Mouse (Mus musculus) hindbrain, embryonic 12.5 days (tissue): ENCODE measurements around the gene Rhobtb1. TPM values are rescaled to one million over a fixed set of nuclear protein-coding genes. Genes with fewer than 3 reads are reported as not detected.

Source experiments
- ATAC-seq: fragments of 200-750 bp; cut with Nextera tagmentation; 2 replicates; pipeline ENCODE4 v1.8.0; 2017; ENCODE audit warnings: moderate TSS enrichment; ENCODE audit not compliant: low FRiP score
- H3K27ac ChIP-seq: fragments of 300-500 bp; sonication (generic); 2 replicates; pipeline ENCODE4 v1.5.1; 2016; ENCODE audit warnings: mild to moderate bottlenecking
- H3K27me3 ChIP-seq: fragments of 300-500 bp; sonication (generic); 2 replicates; pipeline ENCODE4 v1.6.1; 2016; ENCODE audit warnings: mild to moderate bottlenecking
- H3K36me3 ChIP-seq: fragments of 300-500 bp; sonication (generic); 2 replicates; pipeline ENCODE4 v1.6.1; 2016; ENCODE audit warnings: mild to moderate bottlenecking
- H3K4me1 ChIP-seq: fragments of 300-500 bp; sonication (generic); 2 replicates; pipeline ENCODE4 v1.6.1; 2016
- H3K4me2 ChIP-seq: fragments of 300-500 bp; sonication (generic); replicated peaks from 2 replicates; pipeline ENCODE4 v1.6.1; 2016; ENCODE audit warnings: mild to moderate bottlenecking
- H3K4me3 ChIP-seq: fragments of 300-500 bp; sonication (generic); 2 replicates; pipeline ENCODE4 v1.5.1; 2016; ENCODE audit warnings: mild to moderate bottlenecking
- H3K9ac ChIP-seq: fragments of 300-500 bp; sonication (generic); 2 replicates; pipeline ENCODE4 v1.6.1; 2016; ENCODE audit warnings: mild to moderate bottlenecking, moderate library complexity
- H3K9me3 ChIP-seq: fragments of 300-500 bp; sonication (generic); replicated peaks from 2 replicates; pipeline ENCODE4 v1.6.1; 2016; ENCODE audit warnings: mild to moderate bottlenecking
- WGBS: fragments of 180-500 bp; shearing (Covaris S2); methylation state at CpG from one replicate; pipeline ENCODE4 v1.1.7; 2016; 5-methylcytosine and 5-hydroxymethylcytosine counted together
- polyA plus RNA-seq: library from polyadenylated mRNA; unstranded; fragments of >200 nt; fragmentation: Nextera tagmentation; extraction: Ambion mirVana; gene quantifications from 2 replicates; pipeline ENCODE4 v1.2.1, GENCODE M21; 2016

Gene Rhobtb1
- polyA plus RNA-seq, 1 experiment from 2014 or later = 23.5 TPM

- Histone ChIP-seq H3K9ac (no peak overlapping the region), H3K9me3 (no peaks in the 10 kb centered on the region), H3K36me3 (no peaks in the 10 kb centered on the region), H3K4me1 (no peaks in the 10 kb centered on the region), H3K27me3 (no peaks in the 10 kb centered on the region), H3K4me3 (no peak overlapping the region), H3K4me2 (no peak overlapping the region), H3K27ac (no peak overlapping the region)
- WGBS = 34% methylated on average over 8 of the region's 8 CpGs
- ATAC-seq = no peak
Measured at GRCm38 (mm10) chr10:69204677-69205400, 53.6 kb downstream of the Rhobtb1 start.

GRCm38 (mm10) chr10:69206081-69206480, 54.8 kb downstream of the Rhobtb1 start:
- Histone ChIP-seq H3K4me1 (no peaks in the 10 kb centered on the region), H3K36me3 (no peaks in the 10 kb centered on the region), H3K9me3 (no peaks in the 10 kb centered on the region), H3K9ac (no peak overlapping the region), H3K27me3 (no peaks in the 10 kb centered on the region), H3K4me2 (no peak overlapping the region), H3K27ac (no peak overlapping the region), H3K4me3 (no peak overlapping the region)
- WGBS = 90% methylated on average over 6 of the region's 6 CpGs
- no peak for ATAC-seq

- no peak overlapping the region for H3K9ac ChIP-seq
- no peak overlapping the region for H3K4me2 ChIP-seq
- H3K36me3 ChIP-seq = no peaks in the 10 kb centered on the region
- H3K4me1 ChIP-seq = peaks cover 3% of the 10 kb centered on the region; the same call in 1 of the 2 replicates
- WGBS = 81% methylated on average over 7 of the region's 7 CpGs
- no peaks in the 10 kb centered on the region for H3K27me3 ChIP-seq
- ATAC-seq = no peak
- no peaks in the 10 kb centered on the region for H3K9me3 ChIP-seq
- no peak overlapping the region for H3K4me3 ChIP-seq
- no peak overlapping the region for H3K27ac ChIP-seq
Measured at GRCm38 (mm10) chr10:69207481-69207880, 56.2 kb downstream of the Rhobtb1 start.

DNA sequence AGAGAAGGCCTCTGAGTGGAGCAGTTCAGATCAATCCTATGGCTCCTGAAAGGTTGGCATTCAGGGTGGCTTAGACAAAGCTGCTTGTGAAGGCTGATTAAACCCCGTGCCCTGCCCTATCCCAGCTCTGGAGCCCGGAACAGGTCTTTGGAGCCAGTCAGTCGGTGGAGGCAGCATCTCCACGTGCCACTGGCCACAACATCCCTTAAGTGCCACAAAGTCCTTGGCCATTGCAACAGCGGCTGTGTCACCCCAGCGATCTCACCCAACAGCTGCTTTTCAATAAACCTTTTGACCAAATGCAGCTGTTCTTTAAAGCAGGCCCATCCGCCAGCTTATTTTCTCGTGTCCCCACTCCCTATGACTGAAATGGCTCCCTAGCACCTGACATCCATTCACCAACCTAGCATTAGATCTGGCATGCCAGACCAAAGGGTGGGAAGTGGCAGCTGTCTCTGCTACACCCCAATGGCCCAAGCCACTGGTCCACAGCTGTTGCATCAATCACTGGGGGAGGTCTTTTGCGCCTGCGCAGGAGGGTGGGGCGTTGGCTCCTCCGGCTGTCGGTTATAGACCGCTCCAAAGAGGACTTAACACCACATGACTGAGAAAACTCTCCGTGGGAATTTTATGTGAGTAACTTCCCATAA, 56.9 kb downstream of the Rhobtb1 start:
- WGBS = 84% methylated on average over 15 of the region's 15 CpGs
- no peaks in the 10 kb centered on the region for H3K27me3 ChIP-seq
- no peak overlapping the region for H3K27ac ChIP-seq
- H3K36me3 ChIP-seq = no peaks in the 10 kb centered on the region
- H3K4me3 ChIP-seq = no peak overlapping the region
- no peaks in the 10 kb centered on the region for H3K9me3 ChIP-seq
- no peak overlapping the region for H3K4me2 ChIP-seq
- no peak overlapping the region for H3K9ac ChIP-seq
- H3K4me1 ChIP-seq = peaks cover 3% of the 10 kb centered on the region; the same call in 1 of the 2 replicates
- no peak for ATAC-seq

GRCm38 (mm10) chr10:69208705-69209104, 57.5 kb downstream of the Rhobtb1 start:
- Histone ChIP-seq H3K9me3 (no peaks in the 10 kb centered on the region), H3K4me3 (no peak overlapping the region), H3K4me1 (peaks cover 5% of the 10 kb centered on the region), H3K36me3 (no peaks in the 10 kb centered on the region), H3K4me2 (no peak overlapping the region), H3K27ac (no peak overlapping the region), H3K27me3 (no peaks in the 10 kb centered on the region), H3K9ac (no peak overlapping the region)
- ATAC-seq = no peak
- WGBS = 92% methylated on average over 3 of the region's 3 CpGs

DNA sequence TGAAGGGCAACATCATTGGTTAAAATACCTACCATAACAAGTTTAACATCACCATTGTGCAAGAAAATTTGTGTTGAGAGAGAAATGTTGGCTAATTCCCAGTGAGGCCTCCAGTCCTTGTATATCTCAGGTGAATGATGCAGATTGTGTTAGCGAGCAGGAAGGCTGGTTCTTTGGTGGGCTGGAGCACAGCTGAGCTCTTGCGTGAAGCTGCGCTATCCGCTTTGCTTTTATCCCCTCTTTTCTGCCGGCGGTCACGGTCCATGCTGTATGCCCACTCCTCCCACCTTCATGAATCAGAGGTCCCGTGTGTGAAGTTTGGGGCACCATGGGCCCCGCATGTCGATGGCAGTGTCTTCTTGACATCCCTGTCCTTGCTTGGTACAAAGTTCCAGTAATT, 58.8 kb downstream of the Rhobtb1 start:
- Histone ChIP-seq H3K27ac (no peak overlapping the region), H3K27me3 (no peaks in the 10 kb centered on the region), H3K9me3 (no peaks in the 10 kb centered on the region), H3K36me3 (no peaks in the 10 kb centered on the region), H3K4me1 (peaks cover 12% of the 10 kb centered on the region), H3K9ac (no peak overlapping the region), H3K4me3 (no peak overlapping the region), H3K4me2 (no peak overlapping the region)
- 93% methylated on average over 10 of the region's 10 CpGs for WGBS
- ATAC-seq = no peak

DNA sequence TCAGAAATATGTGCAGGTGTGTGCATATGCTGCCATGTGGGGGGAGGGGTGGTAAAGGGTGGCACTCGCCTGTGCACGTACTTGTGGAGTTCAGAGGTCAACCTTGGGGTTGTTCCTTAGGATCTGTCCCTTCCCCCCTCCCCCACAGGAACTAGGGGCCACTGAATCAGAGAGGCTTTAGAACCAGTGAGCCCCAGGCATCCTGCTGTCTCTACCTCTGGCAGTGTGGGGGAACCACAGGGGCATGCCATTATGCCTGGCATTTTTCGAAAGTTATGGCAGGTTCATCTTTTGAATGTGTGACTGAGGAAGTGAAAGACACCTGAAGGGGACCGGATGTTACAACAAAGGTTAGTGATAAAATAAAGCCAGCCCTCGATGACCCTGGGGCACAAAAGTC, 59.4 kb downstream of the Rhobtb1 start:
- Histone ChIP-seq H3K4me3 (no peak overlapping the region), H3K4me2 (no peak overlapping the region), H3K27ac (no peak overlapping the region), H3K9me3 (no peaks in the 10 kb centered on the region), H3K4me1 (peaks cover 12% of the 10 kb centered on the region), H3K27me3 (no peaks in the 10 kb centered on the region), H3K9ac (no peak overlapping the region), H3K36me3 (no peaks in the 10 kb centered on the region)
- no peak for ATAC-seq
- WGBS = 76% methylated on average over 5 of the region's 5 CpGs

DNA sequence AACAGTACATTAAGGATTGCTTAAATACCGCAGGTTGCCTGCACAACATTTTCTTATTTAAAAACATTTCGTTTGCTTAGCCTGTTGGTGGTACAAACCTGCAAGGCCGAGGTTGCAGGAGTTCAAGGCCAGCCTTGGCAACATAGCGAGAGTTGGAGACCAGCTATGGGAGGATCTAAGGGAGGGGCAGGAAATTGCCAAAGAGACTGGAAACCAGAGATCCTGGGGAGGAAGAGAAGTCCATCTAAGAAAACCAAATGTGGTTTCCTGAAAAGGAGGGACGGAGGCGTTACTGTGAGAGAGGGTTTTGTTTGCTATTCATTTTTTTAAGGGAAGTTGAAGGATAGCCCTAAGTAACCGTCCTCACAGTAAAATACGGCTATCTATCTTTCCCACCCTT, 60.3 kb downstream of the Rhobtb1 start:
- no peak for ATAC-seq
- 57% methylated on average over 8 of the region's 8 CpGs for WGBS
- H3K4me3 ChIP-seq = no peak overlapping the region

GRCm38 (mm10) chr10:69211976-69212375, 60.7 kb downstream of the Rhobtb1 start:
- Histone ChIP-seq H3K36me3 (0 out of 2 replicates have a peak, but pooled peaks cover 8% of the 10 kb centered on the region), H3K9me3 (no peaks in the 10 kb centered on the region), H3K27me3 (no peaks in the 10 kb centered on the region), H3K4me1 (peaks cover 12% of the 10 kb centered on the region), H3K4me2 (peak overlapping the region; percentile 79), H3K4me3 (peak overlapping the region; percentile 77), H3K9ac (peak overlapping the region; percentile 94), H3K27ac (peak overlapping the region; percentile 99; the same call in 1 of the 2 replicates)
- ATAC-seq = no peak
- WGBS = 5% methylated on average over 14 of the region's 14 CpGs

More for the DNA sequence above, 60.3 kb downstream of the Rhobtb1 start:
- no peak overlapping the region for H3K9ac ChIP-seq
- no peaks in the 10 kb centered on the region for H3K27me3 ChIP-seq
- H3K4me2 ChIP-seq = peak overlapping the region; percentile 79
- H3K36me3 ChIP-seq = 0 out of 2 replicates have a peak, but pooled peaks cover 4% of the 10 kb centered on the region
- H3K9me3 ChIP-seq = no peaks in the 10 kb centered on the region
- peaks cover 12% of the 10 kb centered on the region for H3K4me1 ChIP-seq
- 0 out of 2 replicates have a peak overlapping the region, but pooled peaks have one; percentile 99 for H3K27ac ChIP-seq

DNA sequence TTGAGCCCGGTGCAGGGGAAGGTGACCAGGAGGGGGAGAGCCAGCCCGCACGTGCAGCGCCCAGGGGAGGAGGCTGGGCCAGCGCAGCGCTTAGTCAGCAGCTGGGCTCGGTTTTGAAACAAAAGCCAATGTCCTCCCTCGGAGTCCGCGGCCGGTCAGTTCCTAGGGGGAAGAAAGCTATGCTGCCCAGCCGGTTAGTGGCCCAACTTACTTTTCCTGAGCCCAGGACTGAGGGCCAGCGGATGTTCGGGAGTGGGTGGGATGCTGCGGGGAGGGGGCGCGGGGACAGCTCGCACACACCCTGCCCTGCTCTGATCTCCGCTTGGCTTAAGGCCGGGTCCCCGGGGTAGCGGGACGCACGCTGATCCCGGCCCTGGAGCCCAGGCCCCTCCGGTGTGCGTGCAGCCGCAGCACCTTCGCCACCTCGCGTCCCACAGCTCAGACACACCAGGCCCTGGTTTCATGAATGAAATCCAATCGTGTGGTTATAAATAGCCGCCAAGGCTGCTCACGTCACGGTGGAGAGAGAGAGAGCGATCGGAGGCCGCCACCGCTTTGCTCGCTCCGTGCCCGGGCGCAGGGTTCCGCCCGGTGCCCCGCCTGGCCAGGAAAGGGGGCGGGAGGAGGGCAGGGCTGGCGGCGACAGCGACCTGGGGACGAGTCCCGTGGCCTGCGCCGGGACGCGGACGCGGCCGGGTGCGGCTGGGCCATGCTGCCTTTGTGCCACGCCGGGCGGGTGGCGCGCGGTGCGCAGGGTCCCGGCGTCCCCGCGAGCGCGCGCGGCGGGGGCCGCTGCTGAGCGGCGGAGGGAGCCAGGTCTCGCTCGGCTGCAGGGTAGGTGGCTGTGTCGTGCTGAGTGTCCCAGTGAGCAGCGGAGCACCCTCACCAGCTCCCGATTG, 61.6 kb downstream of the Rhobtb1 start, which contains the start of gene A930033H14Rik:
A930033H14Rik (minus strand) TSS at position 557 of the 899 bp plus-strand sequence.
- under 1% methylated on average over 79 of the region's 84 CpGs for WGBS
- Histone ChIP-seq H3K9me3 (no peaks in the 10 kb centered on the region), H3K4me2 (peak within 1 kb of the TSS; percentile 79), H3K27ac (peak within 1 kb of the TSS; percentile 99), H3K36me3 (peaks cover 14% of the 10 kb centered on the region; the same call in 1 of the 2 replicates), H3K9ac (peak within 1 kb of the TSS; percentile 94), H3K4me3 (peak within 1 kb of the TSS; percentile 77), H3K4me1 (peaks cover 12% of the 10 kb centered on the region), H3K27me3 (no peaks in the 10 kb centered on the region)
- ATAC-seq = peak; percentile 95

- Histone ChIP-seq H3K4me2 (peak overlapping the region; percentile 79), H3K27ac (peak overlapping the region; percentile 99), H3K9ac (peak overlapping the region; percentile 94), H3K36me3 (peaks cover 19% of the 10 kb centered on the region; the same call in 1 of the 2 replicates), H3K9me3 (no peaks in the 10 kb centered on the region), H3K4me3 (peak overlapping the region; percentile 77), H3K4me1 (peaks cover 12% of the 10 kb centered on the region), H3K27me3 (no peaks in the 10 kb centered on the region)
- peak; percentile 63 for ATAC-seq
- WGBS = under 1% methylated on average over 21 of the region's 21 CpGs
Measured at GRCm38 (mm10) chr10:69213451-69213877, 62.2 kb downstream of the Rhobtb1 start.

DNA sequence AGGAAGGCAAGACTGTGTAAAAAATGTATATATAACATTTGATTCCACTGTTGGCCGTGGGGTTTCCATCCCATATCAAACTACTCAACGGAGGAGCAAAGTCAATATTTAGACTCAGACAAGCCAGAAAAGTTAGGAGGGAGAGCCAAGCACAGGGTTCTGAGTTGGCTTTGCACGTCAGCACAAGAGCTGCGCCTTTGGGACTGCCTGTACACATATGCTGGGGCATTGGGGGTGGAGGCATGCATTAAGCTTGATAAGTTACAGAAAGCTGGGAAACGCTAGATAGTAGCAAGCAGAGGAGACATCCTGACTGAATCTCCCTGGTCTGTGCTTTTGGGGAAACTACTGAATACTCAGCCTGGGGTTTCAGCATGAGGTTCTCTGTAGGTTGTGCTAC, 62.8 kb downstream of the Rhobtb1 start:
- H3K9me3 ChIP-seq = no peaks in the 10 kb centered on the region
- peaks cover 21% of the 10 kb centered on the region; the same call in 1 of the 2 replicates for H3K36me3 ChIP-seq
- H3K27me3 ChIP-seq = no peaks in the 10 kb centered on the region
- H3K4me1 ChIP-seq = peaks cover 12% of the 10 kb centered on the region
- peak overlapping the region; percentile 77 for H3K4me3 ChIP-seq
- H3K27ac ChIP-seq = peak overlapping the region; percentile 99; the same call in 1 of the 2 replicates
- ATAC-seq = no peak
- peak overlapping the region; percentile 79 for H3K4me2 ChIP-seq
- peak overlapping the region; percentile 94 for H3K9ac ChIP-seq
- 45% methylated on average over 5 of the region's 5 CpGs for WGBS
